Mouse (Mus musculus) kidney, postnatal 0 days (tissue): ENCODE data around the gene Cd160. TPM values are rescaled to one million over a fixed set of nuclear protein-coding genes. Genes with fewer than 3 reads are reported as not detected.

Experiments
- ATAC-seq: fragments of 200-750 bp; cut with Nextera tagmentation; replicated peaks from 2 replicates; pipeline ENCODE4 v1.8.0; 2017; ENCODE audit warnings: low read depth, moderate number of reproducible peaks, moderate TSS enrichment, moderate library complexity; ENCODE audit not compliant: low FRiP score
- DNase-seq: peaks from one replicate; pipeline ENCODE4 v3.0.0-alpha.2; 2016; ENCODE audit warnings: low spot score
- H3K27ac ChIP-seq: fragments of 300-500 bp; sonication (generic); 2 replicates; pipeline ENCODE4 v1.5.1; 2014; ENCODE audit warnings: mild to moderate bottlenecking
- H3K27me3 ChIP-seq: fragments of 300-500 bp; sonication (generic); 2 replicates; pipeline ENCODE4 v1.6.1; 2014; ENCODE audit warnings: low read length, mixed read lengths; ENCODE audit not compliant: insufficient read depth
- H3K36me3 ChIP-seq: fragments of 300-500 bp; sonication (generic); 2 replicates; pipeline ENCODE4 v1.6.1; 2014; ENCODE audit warnings: low read length, mixed read lengths; ENCODE audit not compliant: insufficient read depth
- H3K4me1 ChIP-seq: fragments of 300-500 bp; sonication (generic); replicated peaks from 2 replicates; pipeline ENCODE4 v1.6.1; 2014; ENCODE audit warnings: antibody characterized with exemption, low read length, mixed read lengths; ENCODE audit not compliant: insufficient read depth
- H3K4me2 ChIP-seq: fragments of 300-500 bp; sonication (generic); 2 replicates; pipeline ENCODE4 v1.6.1; 2014; ENCODE audit warnings: mild to moderate bottlenecking, low read length, moderate library complexity, mixed read lengths
- H3K4me3 ChIP-seq: fragments of 300-500 bp; sonication (generic); replicated peaks from 2 replicates; pipeline ENCODE4 v1.5.1; 2014; ENCODE audit warnings: low read depth, low read length
- H3K9ac ChIP-seq: fragments of 300-500 bp; sonication (generic); 2 replicates; pipeline ENCODE4 v1.6.1; 2014; ENCODE audit warnings: low read depth, low read length
- H3K9me3 ChIP-seq: fragments of 300-500 bp; sonication (generic); replicated peaks from 2 replicates; pipeline ENCODE4 v1.6.1; 2016; ENCODE audit warnings: low read length, inconsistent platforms, mixed read lengths
- CTCF ChIP-seq: IDR thresholded peaks from 2 replicates; pipeline ENCODE4 v1.5.1; 2016; ENCODE audit warnings: antibody characterized with exemption, low read depth, mild to moderate bottlenecking, moderate library complexity
- WGBS: fragments of 180-500 bp; shearing (Covaris S2); extraction: QIAGEN DNeasy Blood & Tissue Kit; methylation state at CpG from one replicate; pipeline ENCODE4 v1.1.7; 2014; 5-methylcytosine and 5-hydroxymethylcytosine counted together
- polyA plus RNA-seq: library from polyadenylated mRNA; unstranded; fragments of >200 nt; fragmentation: Nextera tagmentation; extraction: Ambion mirVana; gene quantifications from 2 replicates; pipeline ENCODE4 v1.2.1, GENCODE M21; 2015

Gene Cd160
- 0.06 and 0.09 TPM in 2 replicates for polyA plus RNA-seq

DNA sequence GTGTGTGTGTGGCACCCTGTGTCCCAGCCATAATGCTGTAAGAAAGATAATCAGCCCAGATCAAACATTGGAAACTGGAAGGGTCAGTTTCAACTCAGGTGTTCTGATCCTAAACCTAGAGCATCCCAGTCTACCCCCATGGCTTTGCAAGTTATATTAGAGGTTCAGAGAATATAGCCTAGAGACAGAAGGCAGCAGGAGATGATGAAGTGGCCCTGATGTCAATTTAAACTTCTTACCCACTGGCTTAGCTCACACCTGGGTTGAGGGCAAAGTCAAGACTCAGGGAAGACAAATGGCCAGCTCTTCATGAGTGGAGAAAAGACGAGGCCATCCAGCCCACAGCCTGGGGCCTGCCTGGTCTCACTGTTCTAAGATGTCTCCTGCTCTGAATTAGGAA lies at the start of gene Cd160, which contains the start of gene Pdzk1:
TSS of gene Cd160 (minus strand) at position 368 of the 400 bp plus-strand sequence.
TSS of gene Pdzk1 (plus strand) at position 301 of the 400 bp plus-strand sequence.
- no peaks in the 10 kb centered on the region for H3K36me3 ChIP-seq
- H3K9me3 ChIP-seq = no peaks in the 10 kb centered on the region
- TF ChIP-seq CTCF = no peak
- 57% methylated on average over 1 of the region's 1 CpGs for WGBS
- peak within 1 kb of the TSS; percentile 51 for H3K9ac ChIP-seq
- peak within 1 kb of the TSS; percentile 36 for H3K4me2 ChIP-seq
- peak within 1 kb of the TSS; percentile 15 for H3K4me3 ChIP-seq
- DNase-seq = no peak
- ATAC-seq = no peak
- H3K27me3 ChIP-seq = no peaks in the 10 kb centered on the region
- H3K27ac ChIP-seq = peak within 1 kb of the TSS; percentile 62
- no peaks in the 10 kb centered on the region for H3K4me1 ChIP-seq

DNA sequence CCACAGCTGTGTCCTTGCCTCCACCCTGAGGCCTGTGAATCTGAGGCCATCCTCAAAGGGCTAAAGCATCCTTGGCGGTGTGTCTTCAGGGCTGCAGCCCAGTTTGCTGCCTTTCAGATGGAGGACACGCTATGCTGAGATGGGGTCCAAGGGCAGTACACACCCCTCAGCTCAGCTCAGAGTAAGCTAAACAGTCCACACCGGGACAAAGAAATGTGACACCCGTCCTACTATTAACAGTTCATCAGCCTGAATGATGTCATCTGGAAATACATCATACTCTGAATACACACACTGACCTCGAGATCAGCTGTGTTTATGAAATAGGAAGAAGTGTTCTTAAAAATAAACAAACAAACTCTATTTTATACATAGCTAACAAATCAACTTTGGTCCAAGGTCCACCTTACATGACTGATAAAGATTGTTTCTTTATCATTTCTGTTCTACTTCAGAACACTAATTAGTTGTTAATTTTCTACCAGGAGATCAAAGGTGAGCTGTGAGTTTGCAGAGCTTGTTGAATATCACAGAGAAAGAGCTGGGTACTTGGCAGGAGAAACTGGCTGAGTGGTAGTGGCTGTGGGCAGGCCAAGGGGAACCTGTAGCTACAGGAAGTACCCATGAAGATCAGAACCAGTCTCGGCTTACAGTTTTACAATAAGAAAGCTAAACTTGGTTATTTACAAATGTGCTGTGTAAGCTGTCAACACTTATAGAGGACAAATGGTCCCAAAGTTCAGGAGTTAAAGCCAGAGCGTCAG lies 45.8 kb upstream of the Cd160 start:
- Histone ChIP-seq H3K27me3 (no peaks in the 10 kb centered on the region), H3K4me1 (no peaks in the 10 kb centered on the region), H3K36me3 (peaks cover 24% of the 10 kb centered on the region), H3K9me3 (no peaks in the 10 kb centered on the region), H3K4me3 (no peak overlapping the region), H3K27ac (no peak overlapping the region), H3K4me2 (no peak overlapping the region), H3K9ac (no peak overlapping the region)
- TF ChIP-seq CTCF = no peak
- peak; percentile 65; the same call in 1 of the 2 replicates for ATAC-seq
- WGBS = 51% methylated on average over 7 of the region's 7 CpGs
- DNase-seq = no peak

DNA sequence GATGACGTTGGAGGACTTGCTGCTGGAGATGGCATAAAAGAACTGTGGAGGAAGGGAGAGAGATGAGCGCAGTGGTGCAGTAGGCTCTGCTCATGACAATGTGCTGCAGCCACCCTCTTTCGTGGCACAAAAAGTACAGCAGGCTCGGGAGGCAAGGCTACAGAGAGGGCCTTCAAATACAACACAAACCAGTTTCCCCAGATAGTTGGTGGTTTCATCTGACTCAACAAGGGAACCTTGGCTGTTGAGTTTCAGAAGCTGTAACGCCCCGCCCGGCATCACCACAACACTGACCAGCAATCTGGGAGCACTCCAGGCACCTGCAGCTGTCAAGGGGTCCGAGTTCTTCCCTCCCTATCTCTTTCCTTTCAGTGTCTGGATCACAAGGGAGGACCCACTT lies 43.4 kb upstream of the Cd160 start:
- H3K9ac ChIP-seq = no peak overlapping the region
- no peak overlapping the region for H3K4me2 ChIP-seq
- WGBS = 94% methylated on average over 8 of the region's 8 CpGs
- no peaks in the 10 kb centered on the region for H3K4me1 ChIP-seq
- no peak for ATAC-seq
- no peaks in the 10 kb centered on the region for H3K9me3 ChIP-seq
- peaks cover 33% of the 10 kb centered on the region for H3K36me3 ChIP-seq
- no peak for DNase-seq
- no peaks in the 10 kb centered on the region for H3K27me3 ChIP-seq
- H3K4me3 ChIP-seq = no peak overlapping the region
- no peak overlapping the region for H3K27ac ChIP-seq
- no peak for TF ChIP-seq CTCF

DNA sequence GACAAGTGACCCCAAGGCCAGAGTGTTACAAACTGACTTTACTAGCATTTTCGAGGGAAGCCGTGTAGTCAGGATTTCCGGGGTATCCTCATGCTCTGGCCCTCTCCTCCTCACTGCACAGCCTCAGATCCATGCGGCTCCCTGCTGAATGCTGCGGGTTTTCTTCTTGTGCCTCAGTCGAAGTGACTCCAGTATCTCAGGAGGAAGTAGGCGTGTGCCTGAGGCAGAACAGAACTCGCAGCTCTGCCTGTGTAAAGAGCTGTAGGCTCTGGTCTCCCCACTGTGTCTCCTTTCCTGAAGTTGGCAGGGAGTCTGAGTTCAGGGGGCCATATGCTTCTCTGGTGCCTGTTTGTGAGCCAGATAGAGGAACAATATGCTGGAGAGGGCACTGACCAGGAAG lies 41.9 kb upstream of the Cd160 start:
- peaks cover 33% of the 10 kb centered on the region for H3K36me3 ChIP-seq
- ATAC-seq (no peak), DNase-seq (no peak)
- H3K9ac ChIP-seq = no peak overlapping the region
- WGBS = 87% methylated on average over 8 of the region's 8 CpGs
- no peaks in the 10 kb centered on the region for H3K9me3 ChIP-seq
- H3K27ac ChIP-seq = no peak overlapping the region
- H3K4me1 ChIP-seq = no peaks in the 10 kb centered on the region
- H3K27me3 ChIP-seq = no peaks in the 10 kb centered on the region
- no peak for TF ChIP-seq CTCF
- H3K4me3 ChIP-seq = no peak overlapping the region
- no peak overlapping the region for H3K4me2 ChIP-seq

DNA sequence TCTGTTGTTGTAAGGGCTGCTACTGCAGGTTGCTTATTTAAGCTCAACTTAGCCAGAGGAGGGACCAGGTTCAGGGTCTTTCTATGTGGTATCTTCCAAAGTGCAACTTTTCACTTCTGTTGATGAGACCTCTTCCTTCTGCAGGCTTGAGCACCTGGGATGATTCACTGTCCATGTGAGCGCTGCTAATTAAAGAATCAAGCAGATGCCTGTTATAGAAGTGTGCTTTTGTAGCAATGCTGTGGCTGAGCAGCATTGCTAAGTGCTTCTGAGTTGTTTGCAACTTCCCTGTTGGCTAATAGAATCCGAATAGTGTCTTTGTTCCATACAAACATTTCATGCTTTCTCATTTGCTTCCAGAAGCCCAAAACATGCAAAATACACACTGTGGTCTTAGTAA lies 41.1 kb upstream of the Cd160 start:
- Histone ChIP-seq H3K9me3 (no peaks in the 10 kb centered on the region), H3K4me3 (no peak overlapping the region), H3K27me3 (no peaks in the 10 kb centered on the region), H3K36me3 (peaks cover 33% of the 10 kb centered on the region), H3K9ac (no peak overlapping the region), H3K27ac (no peak overlapping the region), H3K4me2 (no peak overlapping the region), H3K4me1 (no peaks in the 10 kb centered on the region)
- 93% methylated on average over 2 of the region's 2 CpGs for WGBS
- ATAC-seq = no peak
- no peak for DNase-seq
- no peak for TF ChIP-seq CTCF

DNA sequence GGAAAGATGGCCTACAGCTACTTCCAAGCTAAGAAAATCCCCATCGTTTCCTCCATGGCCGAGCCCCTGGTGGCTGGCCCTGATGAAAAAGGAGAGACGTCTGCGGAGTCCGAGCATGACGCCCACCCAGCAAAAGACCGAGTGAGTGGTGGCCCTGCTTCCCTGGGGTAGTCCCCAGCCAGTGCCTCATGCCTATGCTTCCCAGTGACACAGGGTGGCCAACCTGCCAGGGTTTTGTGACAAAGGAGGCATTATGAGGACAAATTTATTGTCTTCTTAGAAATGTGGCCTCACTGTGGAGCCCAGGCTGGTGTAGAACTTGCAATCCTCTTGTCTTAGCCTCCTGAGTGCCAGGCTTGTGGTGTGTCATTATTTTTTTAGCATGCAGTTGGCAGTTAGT lies 39.9 kb upstream of the Cd160 start:
- H3K4me3 ChIP-seq = no peak overlapping the region
- H3K36me3 ChIP-seq = peaks cover 33% of the 10 kb centered on the region
- no peak overlapping the region for H3K4me2 ChIP-seq
- H3K27me3 ChIP-seq = no peaks in the 10 kb centered on the region
- no peak for TF ChIP-seq CTCF
- no peak for DNase-seq
- no peak overlapping the region for H3K27ac ChIP-seq
- H3K4me1 ChIP-seq = no peaks in the 10 kb centered on the region
- H3K9ac ChIP-seq = no peak overlapping the region
- no peaks in the 10 kb centered on the region for H3K9me3 ChIP-seq
- ATAC-seq = no peak
- WGBS = 93% methylated on average over 7 of the region's 7 CpGs

DNA sequence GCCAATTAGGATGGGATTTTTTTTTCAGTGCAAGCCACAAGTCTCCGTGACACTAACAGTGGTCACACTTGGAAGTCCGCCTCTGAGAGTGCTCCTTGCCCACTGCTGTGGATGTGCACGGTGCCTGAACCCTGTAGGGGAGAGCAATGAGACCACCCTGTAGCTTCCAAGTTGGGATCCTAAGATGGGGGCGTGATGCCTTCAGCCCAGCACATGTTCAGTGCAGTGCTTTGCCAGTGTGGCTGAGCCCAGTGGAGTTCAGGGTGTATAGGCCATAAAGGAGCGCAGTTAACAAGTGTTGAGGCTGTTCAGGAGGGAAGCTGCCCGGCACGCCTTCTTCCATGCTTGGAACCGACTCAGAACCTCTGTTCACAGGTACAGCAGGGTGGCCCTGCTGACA lies 39.4 kb upstream of the Cd160 start:
- no peak overlapping the region for H3K4me3 ChIP-seq
- WGBS = 91% methylated on average over 8 of the region's 8 CpGs
- no peaks in the 10 kb centered on the region for H3K9me3 ChIP-seq
- H3K36me3 ChIP-seq = peaks cover 29% of the 10 kb centered on the region
- no peak for ATAC-seq
- no peak for DNase-seq
- H3K4me2 ChIP-seq = no peak overlapping the region
- no peaks in the 10 kb centered on the region for H3K4me1 ChIP-seq
- no peak overlapping the region for H3K27ac ChIP-seq
- H3K9ac ChIP-seq = no peak overlapping the region
- TF ChIP-seq CTCF = no peak
- no peaks in the 10 kb centered on the region for H3K27me3 ChIP-seq
